Mouse (Mus musculus) megakaryocyte, adult 5-6 weeks (primary cell): ENCODE measurements around the gene Ms4a3. TPM values are rescaled to one million over a fixed set of nuclear protein-coding genes. Genes with fewer than 3 reads are reported as not detected.

Experiments used
- ATAC-seq: 2 replicates; pipeline ENCODE4 v1.8.0; 2016; ENCODE audit warnings: mild to moderate bottlenecking, inconsistent platforms; ENCODE audit not compliant: poor library complexity, severe bottlenecking
- total RNA-seq, 2 experiments: library from RNA; stranded (forward) in 1 of 2; stranded (reverse) in 1 of 2; fragments of 153-499, 151-499 nt in 1 of 2; fragments of 221-1000, 200-1000 nt in 1 of 2; gene quantifications; 2 replicates each; pipeline versions ENCODE4 v1.2.3 to v1.2.4; 2015 to 2017

Gene Ms4a3
- total RNA-seq, 2 experiments from 2014 or later = 38.1 to 42.5 TPM

DNA sequence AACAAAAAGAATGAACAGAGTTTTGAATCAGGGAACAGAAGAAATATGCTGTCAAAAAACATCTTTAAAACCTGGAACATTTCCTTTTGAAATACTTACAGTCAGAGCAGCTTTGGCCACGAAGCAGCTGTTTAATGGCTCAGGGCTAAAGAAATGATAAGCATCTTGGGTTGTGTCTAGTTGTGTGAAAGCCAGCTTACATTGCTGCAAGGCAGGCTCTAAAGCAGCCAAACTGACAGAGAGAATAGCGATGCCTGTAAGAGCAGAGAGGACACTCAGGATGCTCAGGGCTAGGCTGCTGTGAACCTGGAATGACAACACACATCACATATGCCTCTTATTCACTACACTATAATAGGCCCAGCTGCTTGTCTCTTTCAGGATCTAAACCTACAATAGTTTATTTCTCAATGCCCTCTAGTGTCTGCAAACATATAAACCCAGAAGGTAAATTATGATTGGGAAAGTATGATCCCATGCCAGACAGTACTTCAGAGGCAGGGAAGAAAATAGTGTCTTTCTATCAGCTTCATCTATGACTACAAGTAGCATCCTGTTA, 50.7 kb downstream of the Ms4a3 start:
- ATAC-seq = no peak

DNA sequence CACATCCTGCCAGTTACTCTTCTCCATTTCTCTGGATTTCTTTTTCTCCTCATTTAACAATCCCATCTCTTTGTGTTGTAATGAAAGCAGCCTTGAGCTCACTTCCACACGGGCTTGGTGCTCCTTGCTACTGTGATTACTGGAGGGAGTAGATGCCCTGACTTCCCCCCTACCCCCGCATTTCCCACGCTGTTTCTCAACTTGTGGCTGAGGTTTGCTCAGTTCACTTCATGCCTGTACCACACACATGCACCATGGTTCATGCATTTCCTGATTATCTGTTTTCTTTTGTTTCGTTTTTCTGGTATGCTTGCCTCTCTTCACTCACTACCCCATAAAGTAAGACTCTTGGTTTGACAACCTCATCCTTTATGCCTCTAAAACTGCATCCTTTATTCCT, 51.4 kb downstream of the Ms4a3 start:
- peak; percentile 66; the same call in 1 of the 2 replicates for ATAC-seq

Other genes starting within 250 kb of the Ms4a3 start
- 412 and 535 TPM in 2 replicates for gene Ms4a4c, start 236.1 kb downstream of the Ms4a3 start, total RNA-seq (2015)
- 446 and 496 TPM in 2 replicates for gene Ms4a4c, start 236.1 kb downstream of the Ms4a3 start, total RNA-seq (2017)
- gene Ms4a4b, start 197.3 kb downstream of the Ms4a3 start, total RNA-seq (2015) = 53.5 and 63.3 TPM in 2 replicates
- 17.0 and 32.8 TPM in 2 replicates for gene Ms4a4b, start 197.3 kb downstream of the Ms4a3 start, total RNA-seq (2017)
- 815 and 879 TPM in 2 replicates for gene Ms4a6c, start 171.5 kb downstream of the Ms4a3 start, total RNA-seq (2015)
- gene Ms4a6c, start 171.5 kb downstream of the Ms4a3 start, total RNA-seq (2017) = 614 and 767 TPM in 2 replicates
- gene Gm8369, start 154.9 kb downstream of the Ms4a3 start, total RNA-seq (2015) = 16.9 and 21.9 TPM in 2 replicates
- gene Gm8369, start 154.9 kb downstream of the Ms4a3 start, total RNA-seq (2017) = 10.4 and 12.3 TPM in 2 replicates
- 242 and 270 TPM in 2 replicates for gene Ms4a6b, start 124.3 kb downstream of the Ms4a3 start, total RNA-seq (2015)
- gene Ms4a6b, start 124.3 kb downstream of the Ms4a3 start, total RNA-seq (2017) = 138 and 141 TPM in 2 replicates
- gene Ms4a4d, start 104.0 kb downstream of the Ms4a3 start, total RNA-seq (2015) = 0.21 and 0.54 TPM in 2 replicates
- gene Ms4a4d, start 104.0 kb downstream of the Ms4a3 start, total RNA-seq (2017) = 0.53 TPM in 1 of 2 replicates, not detected in the other
- 62.8 and 76.5 TPM in 2 replicates for gene Ms4a6d, start 36.0 kb downstream of the Ms4a3 start, total RNA-seq (2015)
- 42.6 and 51.4 TPM in 2 replicates for gene Ms4a6d, start 36.0 kb downstream of the Ms4a3 start, total RNA-seq (2017)
- 47.4 and 50.5 TPM in 2 replicates for gene Ms4a2, start 17.1 kb downstream of the Ms4a3 start, total RNA-seq (2015)
- 79.4 and 80.1 TPM in 2 replicates for gene Ms4a2, start 17.1 kb downstream of the Ms4a3 start, total RNA-seq (2017)
- 0.51 TPM in 1 of 2 replicates, not detected in the other for gene Oosp2, start 19.7 kb upstream of the Ms4a3 start, total RNA-seq (2015)
- gene Oosp2, start 19.7 kb upstream of the Ms4a3 start, total RNA-seq (2017) = not detected in 2 replicates
- gene Oosp1, start 50.3 kb upstream of the Ms4a3 start, total RNA-seq (2015) = 0.16 and 0.67 TPM in 2 replicates
- gene Oosp1, start 50.3 kb upstream of the Ms4a3 start, total RNA-seq (2017) = 1.1 TPM in 1 of 2 replicates, not detected in the other
- gene Oosp3, start 56.2 kb upstream of the Ms4a3 start, total RNA-seq (2015) = not detected in 2 replicates
- not detected in 2 replicates for gene Oosp3, start 56.2 kb upstream of the Ms4a3 start, total RNA-seq (2017)
- gene Gif, start 106.7 kb upstream of the Ms4a3 start, total RNA-seq (2015) = not detected in 2 replicates
- not detected in 2 replicates for gene Gif, start 106.7 kb upstream of the Ms4a3 start, total RNA-seq (2017)
- gene Mrpl16, start 129.5 kb upstream of the Ms4a3 start, total RNA-seq (2015) = 34.2 and 38.7 TPM in 2 replicates
- 50.3 and 50.5 TPM in 2 replicates for gene Mrpl16, start 129.5 kb upstream of the Ms4a3 start, total RNA-seq (2017)
- 27.6 and 28.5 TPM in 2 replicates for gene Stx3, start 178.6 kb upstream of the Ms4a3 start, total RNA-seq (2015)
- 30.4 and 31.5 TPM in 2 replicates for gene Stx3, start 178.6 kb upstream of the Ms4a3 start, total RNA-seq (2017)
- gene Olfr1417, start 198.4 kb upstream of the Ms4a3 start, total RNA-seq (2015) = not detected in 2 replicates
- gene Olfr1417, start 198.4 kb upstream of the Ms4a3 start, total RNA-seq (2017) = not detected in 2 replicates
- gene Olfr1418, start 220.2 kb upstream of the Ms4a3 start, total RNA-seq (2015) = not detected in 2 replicates
- gene Olfr1418, start 220.2 kb upstream of the Ms4a3 start, total RNA-seq (2017) = not detected in 2 replicates
- gene Olfr1419, start 234.3 kb upstream of the Ms4a3 start, total RNA-seq (2015) = not detected in 2 replicates
- gene Olfr1419, start 234.3 kb upstream of the Ms4a3 start, total RNA-seq (2017) = not detected in 2 replicates
- gene Olfr1420, start 245.7 kb upstream of the Ms4a3 start, total RNA-seq (2015) = not detected in 2 replicates
- gene Olfr1420, start 245.7 kb upstream of the Ms4a3 start, total RNA-seq (2017) = not detected in 2 replicates